Mouse (Mus musculus) embryonic facial prominence, embryonic 12.5 days (tissue): ENCODE measurements at regions not wholly inside any gene's neighbourhood (a gene's known extent, or its start where the extent isn't known, plus 50 kb on each side); places are given as distances from the start of the nearest gene placed in this dataset.

Experiments
- ATAC-seq: fragments of 200-750 bp; cut with Nextera tagmentation; 2 replicates; pipeline ENCODE4 v1.8.0; 2017; ENCODE audit not compliant: insufficient number of reproducible peaks, insufficient read depth, low FRiP score, low TSS enrichment
- H3K27ac ChIP-seq: fragments of 300-500 bp; sonication (generic); 2 replicates; pipeline ENCODE4 v1.5.1; 2016; ENCODE audit warnings: mild to moderate bottlenecking
- H3K27me3 ChIP-seq: fragments of 300-500 bp; sonication (generic); 2 replicates; pipeline ENCODE4 v1.6.1; 2016; ENCODE audit warnings: mild to moderate bottlenecking, moderate library complexity
- H3K36me3 ChIP-seq: fragments of 300-500 bp; sonication (generic); 2 replicates; pipeline ENCODE4 v1.6.1; 2016; ENCODE audit warnings: mild to moderate bottlenecking
- H3K4me1 ChIP-seq: fragments of 300-500 bp; sonication (generic); 2 replicates; pipeline ENCODE4 v1.6.1; 2016
- H3K4me2 ChIP-seq: fragments of 300-500 bp; sonication (generic); replicated peaks from 2 replicates; pipeline ENCODE4 v1.6.1; 2016; ENCODE audit warnings: mild to moderate bottlenecking, moderate library complexity
- H3K4me3 ChIP-seq: fragments of 300-500 bp; sonication (generic); 2 replicates; pipeline ENCODE4 v1.5.1; 2016; ENCODE audit warnings: mild to moderate bottlenecking
- H3K9ac ChIP-seq: fragments of 300-500 bp; sonication (generic); 2 replicates; pipeline ENCODE4 v1.6.1; 2016; ENCODE audit warnings: mild to moderate bottlenecking, moderate library complexity
- H3K9me3 ChIP-seq: fragments of 300-500 bp; sonication (generic); 2 replicates; pipeline ENCODE4 v1.6.1; 2016; ENCODE audit warnings: mild to moderate bottlenecking, moderate library complexity
- WGBS: fragments of 180-500 bp; shearing (Covaris S2); methylation state at CpG from one replicate; pipeline ENCODE4 v1.1.7; 2016; 5-methylcytosine and 5-hydroxymethylcytosine counted together

DNA sequence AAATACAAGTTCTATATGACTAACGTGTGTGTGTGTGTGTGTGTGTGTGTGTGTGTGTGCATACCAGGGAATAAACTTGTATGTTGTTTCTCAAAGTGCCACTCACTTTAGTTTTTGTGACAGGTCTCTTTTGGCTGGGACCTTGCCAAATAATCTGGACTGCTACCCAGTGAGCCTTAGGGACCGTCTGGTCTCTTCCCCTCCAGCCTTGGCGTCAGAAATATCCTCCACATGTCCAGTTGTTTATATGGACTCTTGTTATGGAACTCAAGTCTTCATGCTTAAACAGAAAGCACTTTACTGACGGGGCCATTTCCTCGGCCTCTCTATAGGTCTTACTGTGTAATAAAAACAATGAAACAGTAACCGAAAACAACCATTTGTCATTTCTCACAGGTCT is 394.4 kb downstream of the Prdm2 start:
- H3K36me3 ChIP-seq, result no peaks in the 10 kb centered on the region
- H3K27ac ChIP-seq, result no peak overlapping the region
- H3K9me3 ChIP-seq, result 0 out of 2 replicates have a peak, but pooled peaks cover 4% of the 10 kb centered on the region
- H3K4me3 ChIP-seq, result no peak overlapping the region
- no peak overlapping the region for H3K4me2 ChIP-seq
- no peaks in the 10 kb centered on the region for H3K4me1 ChIP-seq
- no peaks in the 10 kb centered on the region for H3K27me3 ChIP-seq
- ATAC-seq, result no peak
- WGBS, result 78% methylated on average over 6 of the region's 6 CpGs
- no peak overlapping the region for H3K9ac ChIP-seq

DNA sequence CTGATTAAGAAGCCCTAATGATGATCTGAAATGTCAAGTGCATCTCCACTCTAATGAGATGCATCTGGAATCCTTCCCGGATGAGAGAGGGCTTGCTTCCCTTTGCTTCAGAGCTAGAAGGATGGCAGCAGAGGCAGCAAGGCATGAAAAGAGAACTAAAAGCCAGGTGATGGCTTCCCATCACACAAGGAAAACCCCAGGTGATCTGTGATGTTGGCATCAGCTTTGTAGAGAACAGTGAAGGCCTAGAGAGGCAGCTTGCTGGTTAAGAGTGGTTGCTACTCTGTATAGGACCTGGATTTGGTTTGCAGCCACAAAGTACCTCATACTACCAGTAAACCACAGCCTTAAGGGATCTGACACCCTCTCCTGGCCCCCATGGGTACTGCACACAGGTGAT is 395.8 kb downstream of the Prdm2 start:
- Histone ChIP-seq H3K4me1 (no peaks in the 10 kb centered on the region), H3K4me2 (no peak overlapping the region), H3K4me3 (no peak overlapping the region), H3K9me3 (0 out of 2 replicates have a peak, but pooled peaks cover 4% of the 10 kb centered on the region), H3K27me3 (no peaks in the 10 kb centered on the region), H3K27ac (no peak overlapping the region), H3K9ac (no peak overlapping the region), H3K36me3 (no peaks in the 10 kb centered on the region)
- WGBS, result 53% methylated on average over 1 of the region's 1 CpGs
- ATAC-seq, result no peak

DNA sequence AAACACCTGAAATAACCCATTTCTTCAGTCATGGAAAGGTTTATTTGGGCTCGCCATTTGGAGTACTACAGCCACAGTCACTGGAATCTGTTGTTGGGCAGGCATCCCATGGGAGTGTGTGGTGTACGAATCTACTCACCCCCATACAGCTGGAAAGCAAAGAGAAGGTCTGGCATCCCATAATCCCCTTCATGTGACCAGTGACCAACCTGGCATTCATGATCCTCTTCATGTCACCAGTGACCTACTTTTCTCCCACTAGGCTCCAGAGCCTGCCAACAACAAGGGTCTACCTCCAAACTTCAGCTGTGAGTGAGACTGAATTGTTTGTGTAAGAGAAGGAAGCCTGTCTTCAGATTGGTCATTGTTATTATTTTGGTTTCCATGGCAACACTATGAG is 409.0 kb downstream of the Prdm2 start:
- no peak overlapping the region for H3K4me2 ChIP-seq
- no peaks in the 10 kb centered on the region for H3K27me3 ChIP-seq
- H3K36me3 ChIP-seq, result no peaks in the 10 kb centered on the region
- no peak for ATAC-seq
- H3K4me1 ChIP-seq, result no peaks in the 10 kb centered on the region
- no peak overlapping the region for H3K9ac ChIP-seq
- no peak overlapping the region for H3K27ac ChIP-seq
- WGBS, result 81% methylated on average over 2 of the region's 2 CpGs
- no peaks in the 10 kb centered on the region for H3K9me3 ChIP-seq
- no peak overlapping the region for H3K4me3 ChIP-seq

GRCm38 (mm10) chr4:142799291-142799690 is 413.5 kb downstream of the Prdm2 start:
- no peak overlapping the region for H3K4me2 ChIP-seq
- H3K27me3 ChIP-seq, result no peaks in the 10 kb centered on the region
- WGBS, result 54% methylated on average over 5 of the region's 5 CpGs
- H3K9me3 ChIP-seq, result no peaks in the 10 kb centered on the region
- no peak overlapping the region for H3K9ac ChIP-seq
- H3K27ac ChIP-seq, result no peak overlapping the region
- no peaks in the 10 kb centered on the region for H3K4me1 ChIP-seq
- H3K36me3 ChIP-seq, result no peaks in the 10 kb centered on the region
- H3K4me3 ChIP-seq, result no peak overlapping the region
- ATAC-seq, result no peak

DNA sequence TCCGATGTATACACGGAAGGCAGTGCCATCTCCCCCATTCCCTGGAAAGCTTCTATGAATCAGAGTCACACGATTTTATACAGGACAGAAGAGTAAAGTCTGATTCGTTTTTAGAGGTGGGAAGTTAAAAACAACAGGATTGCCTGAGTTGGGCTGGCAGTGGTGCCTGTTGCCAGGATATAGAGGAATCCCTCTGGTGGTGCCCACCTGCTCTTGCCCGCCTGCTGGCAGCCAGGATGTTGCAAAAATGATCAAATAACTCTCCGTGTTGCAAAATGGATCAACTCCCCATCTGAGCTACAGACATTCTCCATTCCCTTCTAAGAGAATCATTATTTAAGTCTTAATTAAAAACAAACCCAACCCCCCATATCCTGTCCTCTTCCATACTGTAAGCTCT is 414.0 kb downstream of the Prdm2 start:
- no peak overlapping the region for H3K4me3 ChIP-seq
- H3K36me3 ChIP-seq, result no peaks in the 10 kb centered on the region
- H3K27me3 ChIP-seq, result no peaks in the 10 kb centered on the region
- 77% methylated on average over 6 of the region's 6 CpGs for WGBS
- no peak overlapping the region for H3K9ac ChIP-seq
- ATAC-seq, result no peak
- no peak overlapping the region for H3K27ac ChIP-seq
- no peak overlapping the region for H3K4me2 ChIP-seq
- H3K4me1 ChIP-seq, result no peaks in the 10 kb centered on the region
- H3K9me3 ChIP-seq, result no peaks in the 10 kb centered on the region

GRCm38 (mm10) chr4:142792606-142792970 is 420.2 kb downstream of the Prdm2 start:
- H3K4me3 ChIP-seq, result no peak overlapping the region
- no peak for ATAC-seq
- H3K4me2 ChIP-seq, result no peak overlapping the region
- H3K4me1 ChIP-seq, result no peaks in the 10 kb centered on the region
- no peaks in the 10 kb centered on the region for H3K27me3 ChIP-seq
- H3K9me3 ChIP-seq, result no peaks in the 10 kb centered on the region
- H3K36me3 ChIP-seq, result no peaks in the 10 kb centered on the region
- H3K9ac ChIP-seq, result no peak overlapping the region
- 72% methylated on average over 2 of the region's 2 CpGs for WGBS
- H3K27ac ChIP-seq, result no peak overlapping the region

- ATAC-seq, result no peak
- Histone ChIP-seq H3K9me3 (no peaks in the 10 kb centered on the region), H3K27me3 (no peaks in the 10 kb centered on the region), H3K36me3 (no peaks in the 10 kb centered on the region), H3K4me3 (no peak overlapping the region), H3K4me2 (no peak overlapping the region), H3K4me1 (no peaks in the 10 kb centered on the region), H3K27ac (no peak overlapping the region), H3K9ac (no peak overlapping the region)
- WGBS, result 88% methylated on average over 3 of the region's 3 CpGs
Measured at GRCm38 (mm10) chr4:142791823-142792605, 420.8 kb downstream of the Prdm2 start.

GRCm38 (mm10) chr4:142789048-142789447 is 423.7 kb downstream of the Prdm2 start:
- Histone ChIP-seq H3K36me3 (no peaks in the 10 kb centered on the region), H3K4me1 (no peaks in the 10 kb centered on the region), H3K4me3 (no peak overlapping the region), H3K9ac (no peak overlapping the region), H3K27me3 (no peaks in the 10 kb centered on the region), H3K27ac (no peak overlapping the region), H3K4me2 (no peak overlapping the region), H3K9me3 (no peaks in the 10 kb centered on the region)
- no peak for ATAC-seq
- 91% methylated on average over 7 of the region's 7 CpGs for WGBS

DNA sequence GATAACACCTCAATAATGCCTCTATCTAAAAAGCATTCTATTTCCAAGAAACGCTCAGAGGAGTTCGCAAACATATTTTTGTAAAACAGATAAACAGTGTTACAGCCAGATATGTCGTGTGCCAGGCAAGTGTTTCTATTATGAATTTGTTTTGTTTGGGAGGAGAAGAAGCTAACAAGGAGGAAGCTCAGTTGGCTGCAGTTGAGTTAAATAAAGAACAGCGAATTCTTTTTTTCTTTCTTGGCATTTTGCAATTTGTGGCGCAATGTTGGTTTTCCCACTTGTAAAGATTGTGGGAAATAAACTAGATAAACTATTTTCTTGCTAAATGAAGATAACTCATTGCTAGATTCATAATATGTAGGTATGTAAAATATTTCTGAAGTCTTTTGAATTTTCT is 427.4 kb downstream of the Prdm2 start:
- Histone ChIP-seq H3K4me3 (no peak overlapping the region), H3K9me3 (no peaks in the 10 kb centered on the region), H3K27ac (no peak overlapping the region), H3K4me1 (no peaks in the 10 kb centered on the region), H3K27me3 (no peaks in the 10 kb centered on the region), H3K4me2 (no peak overlapping the region), H3K36me3 (no peaks in the 10 kb centered on the region), H3K9ac (no peak overlapping the region)
- 91% methylated on average over 5 of the region's 5 CpGs for WGBS
- no peak for ATAC-seq

DNA sequence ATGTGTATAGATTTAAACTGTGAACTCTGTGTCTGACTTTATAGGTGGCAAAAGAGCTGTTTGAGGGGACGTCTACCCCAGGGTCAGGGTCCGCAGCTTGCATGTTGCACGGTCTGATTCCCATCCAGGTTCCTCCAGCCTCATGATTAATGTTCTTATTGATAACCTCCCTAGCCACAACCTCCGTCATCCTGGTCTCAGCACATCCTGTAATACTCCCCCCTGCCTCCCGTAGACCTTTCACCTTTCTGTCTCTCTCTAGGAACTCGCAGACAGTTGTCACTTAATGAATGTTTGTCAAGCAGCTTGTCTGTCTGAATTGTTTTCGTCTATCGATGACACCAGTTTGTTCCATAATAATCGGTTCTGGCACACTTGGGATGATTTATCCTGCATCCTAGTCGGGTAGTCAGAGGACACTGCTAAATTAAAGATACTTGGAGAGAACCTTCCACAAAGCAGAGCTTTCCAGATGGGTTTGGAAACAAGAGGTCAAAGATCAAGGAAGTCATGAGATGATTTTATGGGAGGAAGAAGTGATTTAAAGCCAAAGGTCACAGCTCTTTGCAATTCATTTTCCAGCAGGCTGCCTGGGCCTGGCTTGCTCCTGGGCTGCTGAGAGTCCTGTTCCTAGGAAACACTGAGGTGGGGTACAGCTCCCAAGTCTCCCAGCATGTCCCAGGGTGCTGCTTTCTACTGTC is 435.9 kb downstream of the Prdm2 start:
- H3K4me2 ChIP-seq, result no peak overlapping the region
- peaks cover 20% of the 10 kb centered on the region for H3K4me1 ChIP-seq
- 46% methylated on average over 10 of the region's 10 CpGs for WGBS
- no peaks in the 10 kb centered on the region for H3K27me3 ChIP-seq
- H3K4me3 ChIP-seq, result no peak overlapping the region
- ATAC-seq, result no peak
- no peak overlapping the region for H3K27ac ChIP-seq
- H3K9ac ChIP-seq, result no peak overlapping the region
- H3K36me3 ChIP-seq, result no peaks in the 10 kb centered on the region
- H3K9me3 ChIP-seq, result no peaks in the 10 kb centered on the region

GRCm38 (mm10) chr4:142775023-142775422 is 437.8 kb downstream of the Prdm2 start:
- Histone ChIP-seq H3K9me3 (no peaks in the 10 kb centered on the region), H3K4me1 (peaks cover 35% of the 10 kb centered on the region), H3K4me2 (no peak overlapping the region), H3K27ac (no peak overlapping the region), H3K4me3 (no peak overlapping the region), H3K27me3 (no peaks in the 10 kb centered on the region), H3K9ac (no peak overlapping the region), H3K36me3 (no peaks in the 10 kb centered on the region)
- 86% methylated on average over 5 of the region's 5 CpGs for WGBS
- ATAC-seq, result no peak

- no peak overlapping the region for H3K27ac ChIP-seq
- H3K36me3 ChIP-seq, result no peaks in the 10 kb centered on the region
- H3K4me2 ChIP-seq, result no peak overlapping the region
- 49% methylated on average over 10 of the region's 10 CpGs for WGBS
- H3K4me3 ChIP-seq, result no peak overlapping the region
- no peak overlapping the region for H3K9ac ChIP-seq
- H3K9me3 ChIP-seq, result no peaks in the 10 kb centered on the region
- H3K4me1 ChIP-seq, result peaks cover 39% of the 10 kb centered on the region
- no peak for ATAC-seq
- no peaks in the 10 kb centered on the region for H3K27me3 ChIP-seq
Measured at GRCm38 (mm10) chr4:142773651-142774151, 439.1 kb downstream of the Prdm2 start.
